Mouse (Mus musculus) lung, adult 2 months (tissue): ENCODE results near the gene Adgrv1.

Experiments used
- CTCF ChIP-seq: fragments of 200-500 bp; IDR thresholded peaks from 2 replicates; pipeline ENCODE4 v1.5.1; 2011; ENCODE audit warnings: mild to moderate bottlenecking, low read length, control low read depth; ENCODE audit not compliant: insufficient read depth
- POLR2A ChIP-seq: fragments of 200-500 bp; IDR thresholded peaks from 2 replicates; pipeline ENCODE4 v1.6.1; 2011; ENCODE audit warnings: low read depth, mild to moderate bottlenecking, control low read depth, low read length, borderline replicate concordance; ENCODE audit errors: extremely low read depth

DNA sequence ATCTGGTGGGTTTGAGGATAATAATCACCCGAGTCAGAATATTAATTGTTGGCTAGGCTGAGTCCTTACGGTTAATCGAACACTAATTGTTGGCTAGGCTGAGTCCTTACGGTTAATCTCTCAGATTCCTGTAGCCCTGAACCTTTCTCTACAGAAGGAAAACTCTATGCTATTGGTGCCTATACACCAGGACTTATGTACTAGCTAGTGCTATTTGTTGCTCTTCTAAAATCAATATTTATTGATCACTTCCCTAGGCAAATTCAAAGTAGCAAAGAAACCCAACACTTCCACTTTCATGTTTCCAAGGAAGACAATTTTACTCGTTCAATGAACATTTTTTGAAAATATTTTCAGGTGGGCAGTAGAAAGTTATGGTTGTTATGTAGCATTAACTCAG, 278.4 kb downstream of the Adgrv1 start:
- TF ChIP-seq POLR2A (no peak), CTCF (no peak)
